Mouse (Mus musculus) cortical plate, adult 2 months (tissue): ENCODE measurements around the gene Ptprd.

ENCODE experiments used
- CTCF ChIP-seq: fragments of 200-500 bp; IDR thresholded peaks from 2 replicates; pipeline ENCODE4 v1.5.1; 2011; ENCODE audit warnings: mild to moderate bottlenecking, control low read depth, low read length; ENCODE audit not compliant: insufficient read depth; ENCODE audit errors: extremely low read depth
- POLR2A ChIP-seq: fragments of 200-500 bp; IDR thresholded peaks from 2 replicates; pipeline ENCODE4 v1.6.1; 2011; ENCODE audit warnings: mild to moderate bottlenecking, low read length, control low read depth; ENCODE audit not compliant: insufficient read depth; ENCODE audit errors: extremely low read depth

DNA sequence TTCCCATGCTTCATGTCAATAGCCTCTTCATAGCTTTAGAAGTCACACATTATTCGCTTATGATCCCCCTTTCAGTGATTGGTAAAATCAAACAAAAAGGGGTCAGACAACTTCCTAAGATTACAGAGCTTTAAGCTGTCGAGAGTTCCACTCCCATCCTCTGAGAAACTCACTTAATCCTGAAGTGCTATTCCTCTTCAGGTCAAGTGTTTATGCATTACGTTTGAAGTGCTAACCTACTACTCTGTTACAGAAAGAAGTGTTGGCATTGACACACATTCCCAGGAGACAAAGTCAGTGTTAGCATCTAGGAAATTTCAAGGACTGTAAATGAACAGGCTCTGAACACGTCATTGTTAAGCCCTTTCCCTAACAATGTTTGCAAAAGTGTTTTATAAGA lies 1550.0 kb downstream of the Ptprd start:
- no peak for TF ChIP-seq POLR2A
- TF ChIP-seq CTCF: no peak
